Mouse (Mus musculus): Measurements from ENCODE around the gene Kcnmb3.
"Not testable (repeated sequence)": the region's sequence is repeated elsewhere in the genome, so short reads cannot be mapped to it uniquely, and the experiment has no call there.

The Kcnmb3 gene

DNA sequence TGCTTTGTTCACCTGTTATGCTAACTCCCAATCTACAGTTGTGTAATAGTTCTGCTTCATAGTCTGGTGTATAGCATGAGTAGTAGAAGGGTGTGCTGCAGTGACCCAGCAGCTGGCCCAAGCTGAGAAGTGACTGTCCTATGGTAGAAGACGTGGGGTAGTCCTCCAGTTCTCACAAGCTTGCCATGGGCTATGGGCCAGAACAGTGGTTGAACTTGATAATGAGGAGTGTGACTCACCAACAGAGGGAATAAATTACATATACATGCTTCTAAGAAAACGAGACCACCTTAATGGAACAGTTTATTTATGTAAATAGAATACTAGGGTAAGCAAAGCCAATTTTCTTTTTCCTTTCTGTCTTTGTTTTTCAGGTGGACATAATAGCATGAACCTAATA is 61.6 kb downstream of the Kcnmb3 start:
- no peak for DNase-seq (ENCODE audit: low read depth, low spot score)

DNA sequence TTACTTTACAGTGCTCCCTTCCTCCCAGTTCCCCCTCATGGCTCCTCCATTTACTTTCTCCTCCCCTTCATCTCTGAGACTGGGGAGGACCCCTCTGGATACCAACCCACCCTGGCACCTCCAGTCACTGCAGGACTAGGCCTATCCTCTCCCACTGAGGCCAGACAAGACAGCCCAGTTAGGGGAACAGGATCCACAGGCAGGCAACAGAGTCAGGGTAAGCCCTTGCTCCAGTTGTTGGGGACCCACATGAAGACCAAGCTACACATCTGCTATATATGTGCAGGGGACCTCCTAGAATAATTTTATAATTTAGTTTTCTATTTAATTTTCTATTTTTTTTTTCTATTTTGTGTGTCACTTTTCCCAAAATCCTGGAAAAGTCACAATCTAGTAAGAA is 62.7 kb downstream of the Kcnmb3 start:
- DNase-seq (ENCODE audit: low read depth, low spot score) = not testable (repeated sequence)

DNA sequence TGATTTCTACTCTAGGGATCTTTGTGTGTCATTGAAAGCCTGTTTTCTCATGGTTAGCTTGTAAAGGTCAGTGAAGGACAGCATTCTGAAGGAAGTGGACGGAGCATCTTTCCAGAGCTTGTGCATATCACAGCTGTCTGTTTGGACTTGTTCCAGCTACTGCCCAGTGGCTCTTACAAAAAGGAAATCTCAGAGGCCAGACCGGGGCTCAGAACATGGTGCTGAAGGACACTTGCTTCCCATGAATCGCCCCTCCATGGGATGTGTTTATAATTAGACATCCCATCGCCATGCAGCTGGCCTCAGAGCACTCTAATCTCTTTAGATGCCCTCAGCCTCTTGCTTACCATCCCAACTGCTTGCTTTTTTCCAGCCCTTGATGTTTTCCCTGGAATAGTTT is 63.1 kb downstream of the Kcnmb3 start:
- no peak for DNase-seq (ENCODE audit: low read depth, low spot score)

DNA sequence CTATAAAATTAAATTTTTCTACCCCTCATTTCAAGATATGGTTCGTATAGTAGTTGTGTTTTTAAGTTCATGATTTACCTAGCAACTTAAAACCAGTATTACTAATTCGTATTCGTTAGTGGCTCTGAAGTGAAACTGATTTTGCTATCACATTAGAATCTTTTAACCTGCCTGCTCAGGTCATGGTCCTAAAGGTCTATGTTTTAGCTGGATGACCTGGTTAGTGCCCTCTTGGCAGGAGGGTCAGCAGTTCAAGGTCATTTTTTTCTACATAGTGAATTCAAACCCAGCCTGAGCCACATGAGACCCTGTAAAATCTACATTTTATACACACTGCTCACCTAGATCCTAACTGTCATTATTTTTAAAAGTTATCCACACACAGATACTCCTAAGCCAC is 63.7 kb downstream of the Kcnmb3 start:
- DNase-seq (ENCODE audit: low read depth, low spot score) = no peak

DNA sequence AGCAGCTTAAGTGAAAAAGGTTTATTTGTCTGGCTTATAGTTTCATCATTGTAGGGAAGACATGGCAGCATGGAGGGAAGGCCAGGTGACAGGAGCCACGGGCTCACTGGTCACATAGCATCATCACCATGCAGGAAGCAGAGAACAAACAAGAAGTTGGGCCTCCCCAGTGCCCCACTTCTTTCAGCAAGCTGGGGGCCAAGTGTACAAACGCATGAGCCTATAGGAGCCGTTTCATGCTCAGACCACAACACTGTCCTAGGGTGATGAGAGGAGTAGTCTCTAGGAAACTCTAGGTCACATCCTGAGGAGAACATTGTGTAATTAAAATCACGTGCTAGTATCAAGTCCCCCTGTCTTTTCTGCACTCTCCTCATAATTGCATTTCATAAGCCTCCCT is 64.3 kb downstream of the Kcnmb3 start:
- no peak for DNase-seq (ENCODE audit: low read depth, low spot score)
